Mouse (Mus musculus): ENCODE data around the gene Bbx. TPM values are rescaled to one million over a fixed set of nuclear protein-coding genes. Genes with fewer than 3 reads are reported as not detected.

Bbx gene
- total RNA-seq, 1 experiment from 2014 or later: 39.8 TPM

Other genes with a start within 250 kb of the Bbx start
- gene Ccdc54, start 158.8 kb upstream of the Bbx start, total RNA-seq (2017): not detected in 3 replicates

All from monocyte, adult 5-6 weeks (primary cell).